Mouse (Mus musculus) c-Kit-negative CD71-positive TER-119-positive erythroid progenitor cells, embryonic 14.5 days (primary cell): ENCODE measurements at regions not wholly inside any gene's neighbourhood (a gene's known extent, or its start where the extent isn't known, plus 50 kb on each side); places are given as distances from the start of the nearest gene placed in this dataset.

Source experiments
- DNase-seq: peaks from one replicate; pipeline ENCODE4 v3.0.0-alpha.2; 2013; ENCODE audit warnings: low read depth, low spot score

GRCm38 (mm10) chr14:62173835-62174530 is 118.4 kb upstream of the Rnaseh2b start:
- DNase-seq, result no peak

GRCm38 (mm10) chr14:62175384-62176048 is 116.9 kb upstream of the Rnaseh2b start:
- no peak for DNase-seq

- DNase-seq, result no peak
Observed at GRCm38 (mm10) chr14:62177509-62177908, 114.9 kb upstream of the Rnaseh2b start.

- no peak for DNase-seq
Observed at GRCm38 (mm10) chr14:62187360-62187759, 105.0 kb upstream of the Rnaseh2b start.

- DNase-seq, result no peak
Observed at GRCm38 (mm10) chr14:62188147-62188885, 104.1 kb upstream of the Rnaseh2b start.

GRCm38 (mm10) chr14:62191624-62192023 is 100.8 kb upstream of the Rnaseh2b start:
- DNase-seq, result no peak

- no peak for DNase-seq
Observed at GRCm38 (mm10) chr14:62192814-62193213, 99.6 kb upstream of the Rnaseh2b start.

GRCm38 (mm10) chr14:62193371-62193770 is 99.0 kb upstream of the Rnaseh2b start:
- no peak for DNase-seq

- DNase-seq, result no peak
Observed at GRCm38 (mm10) chr14:62196776-62197175, 95.6 kb upstream of the Rnaseh2b start.

- no peak for DNase-seq
Observed at GRCm38 (mm10) chr14:62198476-62199190, 93.8 kb upstream of the Rnaseh2b start.

GRCm38 (mm10) chr14:62215071-62215470 is 77.3 kb upstream of the Rnaseh2b start:
- DNase-seq, result no peak

GRCm38 (mm10) chr14:62216995-62217394 is 75.4 kb upstream of the Rnaseh2b start:
- DNase-seq, result no peak

- DNase-seq, result no peak
Observed at GRCm38 (mm10) chr14:62217971-62218370, 74.4 kb upstream of the Rnaseh2b start.

- no peak for DNase-seq
Observed at GRCm38 (mm10) chr14:62218716-62219115, 73.7 kb upstream of the Rnaseh2b start.

- no peak for DNase-seq
Observed at GRCm38 (mm10) chr14:62220770-62221169, 71.6 kb upstream of the Rnaseh2b start.
